Mouse (Mus musculus) cerebellum, adult 2 months (tissue): ENCODE measurements at regions not wholly inside any gene's neighbourhood (a gene's known extent, or its start where the extent isn't known, plus 50 kb on each side); places are given as distances from the start of the nearest gene placed in this dataset.

Experiments used
- CTCF ChIP-seq: fragments of 200-500 bp; IDR thresholded peaks from 2 replicates; pipeline ENCODE4 v1.5.1; 2011; ENCODE audit warnings: low read depth, mild to moderate bottlenecking, control low read depth, low read length, moderate library complexity, borderline replicate concordance; ENCODE audit not compliant: insufficient read depth
- POLR2A ChIP-seq: fragments of 200-500 bp; IDR thresholded peaks from 2 replicates; pipeline ENCODE4 v1.6.1; 2011; ENCODE audit warnings: low read length, control low read depth, borderline replicate concordance; ENCODE audit not compliant: insufficient read depth

DNA sequence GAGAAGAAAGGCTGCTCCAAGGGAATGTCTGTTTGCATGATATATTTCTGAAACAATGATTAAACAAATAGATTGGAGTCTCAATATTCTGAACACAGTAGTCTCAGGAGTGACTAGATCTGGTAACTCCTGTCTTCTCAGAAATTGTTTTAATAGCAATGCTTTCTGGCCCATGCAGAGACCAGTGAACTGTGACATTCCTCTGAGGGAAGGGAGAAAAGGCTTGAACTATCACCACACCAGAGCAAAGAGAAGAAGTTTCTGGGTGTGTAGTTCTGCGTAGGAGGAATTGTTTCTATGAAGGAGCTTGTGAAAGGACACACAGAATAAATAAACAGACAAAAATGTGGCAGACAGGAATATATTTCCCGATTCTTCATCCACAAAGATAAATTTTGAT lies 277.1 kb downstream of the Osr1 start:
- TF ChIP-seq POLR2A, result no peak
- TF ChIP-seq CTCF, result no peak
